Mouse (Mus musculus) ES-E14 (cell line): ENCODE results near the gene Gm42688.

Experiments
- CHD2 ChIP-seq: IDR thresholded peaks from 2 replicates; pipeline ENCODE4 v1.6.1; 2014; ENCODE audit warnings: mild to moderate bottlenecking, low read depth, low read length, inconsistent platforms
- MAFK ChIP-seq: IDR thresholded peaks from 2 replicates; pipeline ENCODE4 v1.6.1; 2014; ENCODE audit warnings: mild to moderate bottlenecking, low read depth, low read length, inconsistent platforms; ENCODE audit not compliant: insufficient read depth
- ZC3H11A ChIP-seq: IDR thresholded peaks from 2 replicates; pipeline ENCODE4 v1.6.1; 2012; ENCODE audit warnings: low read depth, mild to moderate bottlenecking, inconsistent platforms, low read length, borderline replicate concordance
- ZNF384 ChIP-seq: IDR thresholded peaks from 2 replicates; pipeline ENCODE4 v1.6.1; 2012; ENCODE audit warnings: low read depth, low read length, inconsistent platforms

DNA sequence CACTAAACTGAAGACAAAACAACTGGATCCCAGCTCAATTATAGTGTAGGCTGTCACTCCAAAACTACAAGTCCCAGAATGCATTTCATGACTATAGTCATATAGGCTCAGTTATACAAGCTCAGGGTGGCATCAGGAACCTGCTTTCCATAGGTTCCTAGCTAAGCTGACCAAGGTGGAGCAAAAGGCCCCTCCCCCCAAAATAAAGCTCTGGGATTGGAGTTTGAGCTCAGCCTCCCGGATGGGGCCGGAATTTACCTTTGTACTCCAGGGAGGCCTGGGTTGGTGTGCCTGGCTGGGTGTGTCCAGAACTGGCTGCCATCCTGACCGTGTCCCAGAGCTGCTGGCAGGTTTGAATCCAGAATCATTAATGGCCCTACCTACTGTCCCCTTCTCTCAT lies 43.6 kb upstream of the Gm42688 start, which contains the start of gene Dqx1:
- TF ChIP-seq ZC3H11A (no peak), CHD2 (no peak), MAFK (no peak), ZNF384 (no peak)
